Mouse (Mus musculus) limb, embryonic 13.5 days (tissue): Measurements from ENCODE around the gene Mindy1. TPM values are rescaled to one million over a fixed set of nuclear protein-coding genes. Genes with fewer than 3 reads are reported as not detected.

Experiments used
- ATAC-seq: fragments of 200-750 bp; cut with Nextera tagmentation; 2 replicates; pipeline ENCODE4 v1.8.0; 2017; ENCODE audit warnings: low read depth, moderate number of reproducible peaks, moderate TSS enrichment; ENCODE audit not compliant: low FRiP score
- H3K27ac ChIP-seq: fragments of 300-500 bp; sonication (generic); 2 replicates; pipeline ENCODE4 v1.5.1; 2015; ENCODE audit warnings: inconsistent platforms, mild to moderate bottlenecking, moderate library complexity
- H3K27me3 ChIP-seq: fragments of 300-500 bp; sonication (generic); 2 replicates; pipeline ENCODE4 v1.6.1; 2015; ENCODE audit warnings: mild to moderate bottlenecking, inconsistent platforms
- H3K36me3 ChIP-seq: fragments of 300-500 bp; sonication (generic); 2 replicates; pipeline ENCODE4 v1.6.1; 2015; ENCODE audit warnings: inconsistent platforms, mild to moderate bottlenecking, moderate library complexity
- H3K4me1 ChIP-seq: fragments of 300-500 bp; sonication (generic); 2 replicates; pipeline ENCODE4 v1.6.1; 2015; ENCODE audit warnings: inconsistent platforms
- H3K4me2 ChIP-seq: fragments of 300-500 bp; sonication (generic); replicated peaks from 2 replicates; pipeline ENCODE4 v1.6.1; 2015; ENCODE audit warnings: inconsistent platforms, mild to moderate bottlenecking, moderate library complexity
- H3K4me3 ChIP-seq: fragments of 300-500 bp; sonication (generic); 2 replicates; pipeline ENCODE4 v1.5.1; 2015; ENCODE audit warnings: moderate library complexity, mild to moderate bottlenecking, inconsistent platforms
- H3K9ac ChIP-seq: fragments of 300-500 bp; sonication (generic); 2 replicates; pipeline ENCODE4 v1.6.1; 2015; ENCODE audit warnings: mild to moderate bottlenecking, inconsistent platforms
- H3K9me3 ChIP-seq: fragments of 300-500 bp; sonication (generic); 2 replicates; pipeline ENCODE4 v1.6.1; 2016; ENCODE audit warnings: inconsistent platforms
- WGBS: fragments of 180-500 bp; shearing (Covaris S2); methylation state at CpG from one replicate; pipeline ENCODE4 v1.1.7; 2015; 5-methylcytosine and 5-hydroxymethylcytosine counted together
- polyA plus RNA-seq: library from polyadenylated mRNA; unstranded; fragments of >200 nt; fragmentation: Nextera tagmentation; extraction: Ambion mirVana; gene quantifications from 2 replicates; pipeline ENCODE4 v1.2.1, GENCODE M21; 2015

Gene Mindy1
- 38.1 and 41.2 TPM in 2 replicates for polyA plus RNA-seq

DNA sequence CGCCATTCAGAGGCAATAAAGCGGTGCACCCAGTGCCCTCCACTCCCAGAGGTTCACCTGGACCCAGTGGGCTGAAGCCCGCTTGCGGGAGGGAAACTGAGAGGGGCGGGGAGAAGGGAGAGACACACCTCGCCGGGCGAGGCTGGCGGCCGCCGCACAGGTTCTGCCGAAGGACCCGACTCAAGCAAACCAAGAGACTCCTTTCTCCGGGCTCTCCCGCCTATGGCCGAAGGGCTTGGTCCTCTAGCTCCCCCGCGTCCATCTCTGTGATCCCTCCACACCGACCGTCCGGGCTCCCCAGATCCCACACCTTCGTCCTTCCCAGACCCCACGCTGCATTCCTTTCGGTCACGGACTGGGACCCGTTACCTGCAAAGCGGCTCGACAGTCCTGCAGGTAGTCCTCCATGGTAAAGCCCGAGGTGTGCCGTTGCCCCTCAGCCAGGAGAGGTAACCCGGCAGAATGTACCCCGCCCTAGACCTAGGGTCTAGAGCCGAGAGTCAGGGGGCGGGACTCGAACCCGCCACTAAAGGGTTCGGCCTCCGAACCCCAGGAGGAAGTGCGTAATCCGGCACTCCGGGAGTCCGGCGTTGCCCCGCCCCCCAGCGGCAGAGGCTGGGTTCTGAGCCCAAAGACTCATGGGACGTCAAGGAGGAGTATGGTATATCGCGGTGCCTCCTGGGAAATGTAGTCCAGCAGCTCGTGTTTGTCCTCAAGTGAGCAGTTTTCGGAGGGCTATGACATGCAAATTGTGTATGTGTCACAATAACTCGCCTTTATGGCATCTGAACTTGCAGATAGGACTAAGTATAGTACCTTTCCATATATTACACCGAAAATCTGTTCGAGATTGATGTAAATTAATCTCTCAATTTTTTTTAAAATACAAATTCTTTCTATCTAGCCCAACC is at the start of gene Mindy1, which contains the start of gene Prune1:
Gene Mindy1 (plus strand): TSS at position 130 of the 911 bp plus-strand sequence.
Gene Prune1 (minus strand): TSS at position 861 of the 911 bp plus-strand sequence.
- Histone ChIP-seq H3K9me3 (no peaks in the 10 kb centered on the region), H3K36me3 (peaks cover 1% of the 10 kb centered on the region), H3K4me2 (peak within 1 kb of the TSS; percentile 80), H3K27me3 (no peaks in the 10 kb centered on the region), H3K4me1 (peaks cover 35% of the 10 kb centered on the region), H3K9ac (peak within 1 kb of the TSS; percentile 90), H3K4me3 (peak within 1 kb of the TSS; percentile 77), H3K27ac (peak within 1 kb of the TSS; percentile 92)
- ATAC-seq: peak; percentile 91
- under 1% methylated on average over 46 of the region's 53 CpGs for WGBS

DNA sequence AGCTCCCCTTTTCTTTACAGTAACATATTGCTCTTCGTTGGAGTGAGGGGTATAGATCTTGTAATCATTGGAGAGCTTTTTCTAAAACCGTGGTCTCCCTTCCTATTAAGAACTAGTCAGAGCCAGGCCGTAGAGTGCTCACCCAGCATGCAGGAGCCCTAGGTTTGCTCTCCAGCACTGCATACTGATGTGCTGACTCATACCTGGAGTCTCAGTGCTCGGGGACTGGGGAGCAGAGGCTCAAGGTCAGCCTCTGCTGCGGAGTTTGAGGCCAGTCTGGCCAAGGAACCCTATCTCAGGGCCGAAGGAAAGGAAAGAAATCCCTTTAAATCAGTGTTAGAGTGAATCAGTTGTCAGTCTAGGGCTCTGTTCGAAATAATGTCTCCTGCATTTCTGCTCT is 48.4 kb upstream of the Mindy1 start:
- WGBS: 84% methylated on average over 7 of the region's 7 CpGs
- ATAC-seq: no peak
- H3K36me3 ChIP-seq: peaks cover 68% of the 10 kb centered on the region

DNA sequence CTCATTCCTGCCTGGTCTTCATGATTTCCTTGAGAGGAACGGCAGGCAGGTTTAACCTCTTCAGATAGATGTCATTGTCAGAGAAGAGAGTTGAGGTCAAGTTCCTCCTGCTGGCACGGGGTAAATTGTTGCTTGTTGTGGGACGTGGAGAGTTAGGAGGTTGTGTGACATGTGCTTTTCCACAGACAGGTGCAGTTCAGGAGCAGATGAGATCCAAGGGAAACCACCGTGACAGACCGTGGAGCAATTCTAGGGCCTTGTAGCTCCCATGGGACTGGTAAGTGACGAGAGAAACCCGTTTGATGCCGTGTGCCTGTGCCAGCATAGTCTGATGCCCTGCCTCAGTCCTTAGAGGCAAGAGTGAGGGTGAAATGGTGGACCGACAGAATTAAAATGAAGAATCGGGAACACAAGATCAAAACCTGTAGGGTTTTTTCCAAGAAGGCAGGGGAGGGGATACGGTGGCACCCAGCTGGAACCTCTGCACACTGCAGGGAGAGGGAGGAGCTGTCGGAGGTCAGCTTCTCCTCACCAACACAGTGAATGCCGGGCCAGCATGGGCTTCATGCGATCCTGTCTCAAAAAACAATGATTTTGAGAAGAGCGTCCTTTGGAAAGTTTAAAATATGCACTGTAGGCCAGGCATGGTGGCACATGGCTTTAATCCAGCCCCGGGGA is 47.7 kb upstream of the Mindy1 start:
- Histone ChIP-seq H3K36me3 (peaks cover 75% of the 10 kb centered on the region), H3K9ac (no peak overlapping the region), H3K9me3 (no peaks in the 10 kb centered on the region), H3K4me1 (peaks cover 21% of the 10 kb centered on the region), H3K27ac (no peak overlapping the region), H3K27me3 (no peaks in the 10 kb centered on the region), H3K4me2 (no peak overlapping the region), H3K4me3 (no peak overlapping the region)
- WGBS: 90% methylated on average over 16 of the region's 16 CpGs
- ATAC-seq: no peak

More for the DNA sequence above, 48.4 kb upstream of the Mindy1 start:
- no peak overlapping the region for H3K27ac ChIP-seq
- H3K27me3 ChIP-seq: no peaks in the 10 kb centered on the region
- no peak overlapping the region for H3K4me2 ChIP-seq
- no peak overlapping the region for H3K9ac ChIP-seq
- peaks cover 21% of the 10 kb centered on the region for H3K4me1 ChIP-seq
- no peaks in the 10 kb centered on the region for H3K9me3 ChIP-seq
- H3K4me3 ChIP-seq: no peak overlapping the region

DNA sequence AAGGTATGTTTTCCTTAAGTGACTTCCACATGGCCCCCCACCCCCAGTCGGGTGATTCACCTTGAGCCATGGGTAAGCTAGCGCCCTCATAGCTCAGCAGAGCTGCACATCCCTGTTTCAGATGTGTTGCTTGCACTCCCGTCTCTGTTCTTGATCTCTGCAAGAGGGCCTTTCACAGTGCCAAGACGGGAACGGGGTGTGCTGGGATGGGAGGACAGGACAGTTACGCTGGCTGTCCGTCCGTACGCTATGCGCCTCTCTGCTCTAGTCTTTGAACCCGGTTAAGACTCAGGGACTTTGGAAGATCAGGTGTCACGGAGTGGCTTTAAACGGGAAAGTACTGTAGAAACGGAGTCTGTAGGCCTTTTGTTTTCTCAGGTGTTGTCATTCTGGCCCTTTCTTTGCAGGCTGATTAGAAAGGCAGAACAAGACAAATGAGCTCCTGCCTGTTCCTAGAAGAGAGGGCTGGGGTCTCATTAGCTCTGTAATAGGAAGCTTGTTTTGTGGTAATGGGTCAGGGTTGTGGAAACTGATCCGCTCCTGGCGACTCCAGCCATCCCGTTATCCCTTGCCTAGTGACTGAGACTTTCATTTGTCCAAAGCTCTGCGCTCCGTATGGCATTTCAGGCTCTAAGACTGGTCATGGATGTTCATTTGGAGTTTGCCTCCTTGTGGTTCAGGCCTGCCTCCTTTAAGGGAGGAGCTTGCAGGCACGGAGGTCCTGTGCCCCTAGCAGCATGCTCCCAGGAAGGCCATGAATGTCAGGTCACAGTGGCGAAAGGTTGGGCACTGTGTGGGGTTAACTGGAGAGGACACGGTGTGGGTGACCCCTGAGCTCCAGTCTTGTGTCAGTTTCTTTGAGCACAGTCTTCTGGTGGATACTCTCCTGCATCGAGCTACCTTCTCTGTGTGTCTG is 45.5 kb upstream of the Mindy1 start:
- WGBS: 75% methylated on average over 23 of the region's 23 CpGs
- no peaks in the 10 kb centered on the region for H3K9me3 ChIP-seq
- no peak for ATAC-seq
- no peak overlapping the region for H3K27ac ChIP-seq
- peaks cover 15% of the 10 kb centered on the region for H3K4me1 ChIP-seq
- H3K27me3 ChIP-seq: no peaks in the 10 kb centered on the region
- no peak overlapping the region for H3K9ac ChIP-seq
- peaks cover 75% of the 10 kb centered on the region for H3K36me3 ChIP-seq
- H3K4me2 ChIP-seq: no peak overlapping the region
- H3K4me3 ChIP-seq: no peak overlapping the region

DNA sequence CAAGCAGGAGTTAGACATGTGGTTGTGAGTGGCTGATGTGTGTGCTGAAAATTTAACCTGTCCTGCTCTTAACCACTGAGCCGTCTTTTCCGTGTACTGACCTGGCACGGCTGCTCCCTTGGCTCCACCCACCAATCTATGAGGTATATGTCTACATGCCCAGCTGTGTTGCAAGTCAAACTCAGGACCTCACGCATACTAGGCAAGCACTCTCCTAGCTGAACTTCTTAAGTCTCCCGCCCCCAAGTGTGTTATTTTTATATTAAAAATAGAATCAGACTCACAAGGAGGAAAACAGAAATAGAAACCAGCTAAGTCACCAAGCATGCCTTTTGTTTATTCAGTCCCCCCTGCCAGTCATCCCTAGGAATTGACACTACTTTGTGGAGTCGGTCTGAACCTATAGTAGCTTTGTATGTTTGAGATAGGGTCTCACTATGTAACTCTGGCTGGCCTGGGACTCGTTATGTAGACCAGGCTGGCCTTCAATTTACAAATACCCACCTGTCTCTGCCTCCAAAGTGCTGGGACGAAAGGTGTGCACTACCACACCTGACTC is 43.5 kb upstream of the Mindy1 start:
- WGBS: 91% methylated on average over 8 of the region's 8 CpGs
- H3K4me2 ChIP-seq: no peak overlapping the region
- no peaks in the 10 kb centered on the region for H3K27me3 ChIP-seq
- H3K9me3 ChIP-seq: no peaks in the 10 kb centered on the region
- H3K4me1 ChIP-seq: peaks cover 8% of the 10 kb centered on the region; the same call in 1 of the 2 replicates
- H3K4me3 ChIP-seq: no peak overlapping the region
- peaks cover 58% of the 10 kb centered on the region for H3K36me3 ChIP-seq
- H3K27ac ChIP-seq: no peak overlapping the region
- no peak overlapping the region for H3K9ac ChIP-seq
- no peak for ATAC-seq

DNA sequence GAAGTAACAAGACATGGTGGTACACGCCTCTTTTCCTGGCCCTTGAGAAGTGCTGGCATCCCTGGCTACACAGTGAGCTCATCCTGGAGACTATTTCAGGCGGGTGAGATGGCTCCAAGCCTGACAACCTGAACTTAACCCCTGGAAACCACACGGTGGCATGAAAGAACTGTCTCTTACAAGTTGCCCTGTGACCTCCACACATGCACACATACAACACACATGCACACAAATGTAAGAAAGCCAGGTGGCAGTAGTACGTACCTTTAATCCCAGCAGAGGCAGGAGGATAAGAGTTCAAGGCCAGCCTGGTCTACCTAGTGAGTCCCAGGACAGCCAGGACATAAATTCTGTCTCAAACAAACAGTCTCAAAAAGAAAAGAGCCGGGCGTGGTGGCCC is 42.1 kb upstream of the Mindy1 start:
- no peak overlapping the region for H3K4me3 ChIP-seq
- no peak overlapping the region for H3K27ac ChIP-seq
- no peaks in the 10 kb centered on the region for H3K27me3 ChIP-seq

DNA sequence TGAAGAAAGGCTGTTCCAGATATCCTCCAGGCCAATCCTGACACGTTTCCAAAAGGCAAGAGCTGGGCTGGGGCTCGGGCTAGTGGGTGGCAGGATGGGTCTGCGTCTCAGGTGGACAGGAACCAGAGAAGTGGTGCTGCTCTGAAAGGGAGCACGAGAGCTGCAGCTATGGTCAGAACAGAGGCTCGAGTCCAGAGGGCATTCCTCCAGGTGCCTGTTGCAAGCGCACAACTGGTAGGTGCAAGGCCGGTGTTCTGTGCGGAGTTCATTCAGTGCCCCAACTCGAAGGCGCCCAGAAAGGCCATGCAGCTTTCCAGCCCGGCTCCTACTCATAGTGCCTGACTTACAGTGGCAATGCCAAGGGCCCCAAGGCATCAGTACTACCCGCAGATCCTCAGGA is 41.2 kb upstream of the Mindy1 start:
- Histone ChIP-seq H3K9me3 (no peaks in the 10 kb centered on the region), H3K27me3 (no peaks in the 10 kb centered on the region), H3K9ac (no peak overlapping the region), H3K4me3 (no peak overlapping the region), H3K27ac (no peak overlapping the region), H3K4me1 (peaks cover 8% of the 10 kb centered on the region; the same call in 1 of the 2 replicates), H3K36me3 (peaks cover 34% of the 10 kb centered on the region), H3K4me2 (no peak overlapping the region)
- WGBS: 86% methylated on average over 12 of the region's 12 CpGs
- no peak for ATAC-seq

More for the DNA sequence above, 42.1 kb upstream of the Mindy1 start:
- no peak for ATAC-seq
- H3K4me1 ChIP-seq: peaks cover 8% of the 10 kb centered on the region; the same call in 1 of the 2 replicates
- 86% methylated on average over 6 of the region's 6 CpGs for whole genome bisulfite sequencing
- H3K36me3 ChIP-seq: peaks cover 44% of the 10 kb centered on the region
- H3K9me3 ChIP-seq: no peaks in the 10 kb centered on the region
- H3K9ac ChIP-seq: no peak overlapping the region
- no peak overlapping the region for H3K4me2 ChIP-seq

DNA sequence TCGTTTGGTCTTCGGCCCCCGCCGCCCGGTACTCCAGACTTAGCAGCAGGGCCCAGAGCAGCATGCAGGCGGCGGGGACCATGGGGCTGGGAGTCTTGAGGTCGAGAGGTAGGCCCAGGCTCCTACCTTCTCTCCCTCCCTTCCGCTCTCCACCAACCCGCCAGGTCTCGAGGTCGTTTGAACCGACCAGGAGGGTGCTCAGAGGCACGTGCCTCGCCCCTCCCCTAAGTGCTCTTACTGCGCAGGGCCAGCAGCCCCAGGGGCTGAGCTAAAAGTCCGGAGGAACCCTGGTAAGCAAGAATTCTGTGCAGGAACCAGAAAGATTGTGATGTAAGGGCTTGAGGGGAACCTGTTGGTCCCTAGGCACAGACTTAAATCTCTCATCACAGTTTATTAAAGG is 40.2 kb upstream of the Mindy1 start:
- H3K27me3 ChIP-seq: no peaks in the 10 kb centered on the region
- H3K4me2 ChIP-seq: peak overlapping the region; percentile 46
- 0 out of 2 replicates have a peak, but pooled peaks have one; percentile 8 for ATAC-seq
- H3K27ac ChIP-seq: no peak overlapping the region
- peaks cover 8% of the 10 kb centered on the region; the same call in 1 of the 2 replicates for H3K4me1 ChIP-seq
- no peaks in the 10 kb centered on the region for H3K9me3 ChIP-seq
- peak overlapping the region; percentile 21 for H3K9ac ChIP-seq
- 28% methylated on average over 16 of the region's 17 CpGs for WGBS
- peaks cover 31% of the 10 kb centered on the region for H3K36me3 ChIP-seq
- H3K4me3 ChIP-seq: peak overlapping the region; percentile 7; the same call in 1 of the 2 replicates

DNA sequence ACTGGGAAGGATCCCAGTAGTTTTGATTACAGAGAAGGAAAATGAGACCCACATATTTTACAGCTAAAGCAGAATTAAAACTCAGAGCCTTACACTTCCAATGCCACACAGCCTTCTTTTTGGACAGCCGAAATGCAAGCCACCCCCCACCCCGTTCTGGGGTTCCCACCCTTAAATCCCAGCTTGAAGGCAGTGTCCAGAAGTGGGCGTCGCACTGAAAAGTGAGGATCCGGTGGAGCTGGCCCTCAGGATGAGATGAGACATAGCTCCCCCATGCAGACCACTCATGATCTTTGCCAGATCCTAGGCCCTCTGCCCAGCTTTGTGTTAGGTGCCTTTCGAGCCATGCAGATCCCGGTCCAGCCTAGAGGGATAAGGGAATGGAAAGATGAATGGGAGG is 39.6 kb upstream of the Mindy1 start, which contains the start of gene Gm128:
Gene Gm128 (minus strand): TSS at position 101 of the 400 bp plus-strand sequence.
- Histone ChIP-seq H3K9me3 (no peaks in the 10 kb centered on the region), H3K36me3 (peaks cover 25% of the 10 kb centered on the region), H3K4me2 (peak within 1 kb of the TSS; percentile 46), H3K4me1 (peaks cover 8% of the 10 kb centered on the region; the same call in 1 of the 2 replicates), H3K27ac (no peak within 1 kb of the TSS), H3K9ac (peak within 1 kb of the TSS; percentile 21), H3K4me3 (peak within 1 kb of the TSS; percentile 7; the same call in 1 of the 2 replicates), H3K27me3 (no peaks in the 10 kb centered on the region)
- WGBS: 83% methylated on average over 7 of the region's 7 CpGs
- no peak for ATAC-seq

DNA sequence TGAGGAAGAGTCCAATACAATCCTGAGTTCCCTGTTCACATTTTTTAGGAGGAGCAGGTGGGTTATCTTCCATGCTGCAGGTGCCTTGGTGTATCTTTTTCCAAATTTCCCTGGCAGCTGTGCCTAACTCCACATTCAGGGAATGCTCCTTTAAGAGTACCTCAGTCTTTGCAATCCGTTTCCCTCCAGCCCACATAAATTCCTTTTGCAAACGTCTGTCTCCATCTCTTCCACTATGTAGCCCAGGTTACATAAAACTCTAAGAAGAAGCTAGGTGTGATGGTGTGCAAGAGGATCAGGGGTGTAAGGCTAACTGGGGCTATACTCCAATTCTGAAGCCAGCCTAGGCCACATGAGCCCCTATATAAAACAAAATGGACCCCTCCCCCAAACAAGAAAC is 38.1 kb upstream of the Mindy1 start:
- no peak for ATAC-seq
- H3K36me3 ChIP-seq: peaks cover 17% of the 10 kb centered on the region
- H3K27me3 ChIP-seq: no peaks in the 10 kb centered on the region
- no peak overlapping the region for H3K27ac ChIP-seq
- H3K4me3 ChIP-seq: no peak overlapping the region
- no peak overlapping the region for H3K9ac ChIP-seq
- 67% methylated on average over 2 of the region's 2 CpGs for WGBS
- no peaks in the 10 kb centered on the region for H3K9me3 ChIP-seq
- no peak overlapping the region for H3K4me2 ChIP-seq
- peaks cover 8% of the 10 kb centered on the region; the same call in 1 of the 2 replicates for H3K4me1 ChIP-seq
